Mouse (Mus musculus): ENCODE data around the gene Adam8.

Adam8 gene

DNA sequence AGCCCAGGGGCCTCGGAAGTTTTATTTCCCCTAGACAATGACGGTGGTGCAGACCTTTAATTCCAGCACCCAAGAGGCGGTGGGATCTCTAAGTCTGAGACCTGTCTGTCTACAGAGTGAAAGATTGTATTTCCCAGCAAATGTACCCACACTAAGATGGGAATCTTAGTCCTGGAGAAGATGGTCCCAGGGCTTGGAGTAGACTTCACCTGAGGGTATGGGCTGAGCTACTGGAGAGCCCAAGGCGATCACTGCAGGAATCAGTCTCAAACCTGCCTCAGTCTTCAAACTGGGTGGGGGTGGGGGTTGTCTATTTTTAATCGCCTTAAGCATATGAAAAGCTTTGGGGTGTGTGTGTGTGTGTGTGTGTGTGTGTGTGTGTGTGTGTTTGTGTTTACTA, 46.3 kb downstream of the Adam8 start:
- DNase-seq (ENCODE audit: low spot score in 2 of 2) = no peak

DNA sequence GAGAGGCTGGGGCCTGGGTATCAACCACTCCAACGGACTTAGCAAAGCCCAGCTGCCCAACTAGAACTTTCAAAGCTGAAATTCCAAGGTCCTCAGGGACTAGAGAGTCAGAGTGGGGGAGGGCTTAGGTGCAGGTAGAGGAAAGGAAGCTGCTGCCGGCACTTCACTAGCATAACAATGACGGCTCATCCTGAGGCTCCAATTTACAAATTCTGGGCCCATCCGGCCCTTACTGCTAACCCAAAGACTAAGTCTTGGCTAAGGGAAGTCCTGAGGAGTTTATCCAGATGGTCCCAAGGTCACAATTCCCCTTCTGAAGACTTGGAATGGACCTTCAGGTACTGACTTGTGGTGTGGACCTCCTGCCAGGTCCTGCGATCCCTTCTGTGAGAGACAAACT, 46.8 kb downstream of the Adam8 start:
- no peak for DNase-seq (ENCODE audit: low spot score in 2 of 2)

DNA sequence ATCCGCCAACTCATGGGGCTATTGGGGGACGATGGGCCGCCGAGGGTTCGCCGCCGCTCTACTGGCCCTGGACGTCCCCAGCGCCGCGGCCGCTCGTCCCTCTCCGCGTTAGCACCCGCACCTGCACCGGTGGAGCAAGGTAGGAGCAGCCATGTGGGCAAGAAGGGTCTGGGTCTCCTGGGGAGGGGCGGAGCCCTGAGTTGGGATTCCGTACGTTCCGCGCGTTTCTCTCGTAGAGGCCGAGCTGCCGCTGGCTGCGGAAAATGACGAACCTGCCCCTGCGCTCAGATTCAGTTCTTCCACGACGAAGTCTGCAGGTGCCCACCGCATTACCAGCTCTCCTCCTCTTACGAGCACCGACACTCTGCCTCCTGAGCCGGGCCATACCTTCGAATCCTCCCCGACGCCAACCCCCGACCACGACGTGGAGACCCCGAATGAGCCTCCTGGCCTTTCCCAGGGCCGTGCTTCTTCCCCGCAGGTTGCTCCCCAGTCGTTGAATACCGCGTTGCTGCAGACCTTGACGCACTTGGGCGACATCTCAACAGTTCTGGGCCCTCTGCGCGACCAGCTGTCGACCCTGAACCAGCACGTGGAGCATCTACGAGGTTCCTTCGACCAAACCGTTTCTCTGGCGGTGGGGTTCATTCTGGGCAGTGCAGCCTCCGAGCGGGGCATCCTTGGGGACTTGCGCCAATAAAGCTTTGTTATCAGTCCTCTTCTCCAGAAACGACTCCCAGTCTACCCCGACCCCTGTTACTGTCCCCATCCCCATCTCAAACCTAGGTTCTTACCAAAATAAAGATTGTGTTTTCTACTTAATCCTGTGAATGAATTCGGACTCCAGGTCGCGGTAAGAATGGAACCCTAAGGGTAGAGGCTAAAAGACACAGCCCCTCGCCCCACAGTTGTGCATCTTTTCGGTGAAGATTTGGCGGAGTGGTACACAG, 47.8 kb downstream of the Adam8 start:
- DNase-seq (ENCODE audit: low spot score in 2 of 2) = no peak

DNA sequence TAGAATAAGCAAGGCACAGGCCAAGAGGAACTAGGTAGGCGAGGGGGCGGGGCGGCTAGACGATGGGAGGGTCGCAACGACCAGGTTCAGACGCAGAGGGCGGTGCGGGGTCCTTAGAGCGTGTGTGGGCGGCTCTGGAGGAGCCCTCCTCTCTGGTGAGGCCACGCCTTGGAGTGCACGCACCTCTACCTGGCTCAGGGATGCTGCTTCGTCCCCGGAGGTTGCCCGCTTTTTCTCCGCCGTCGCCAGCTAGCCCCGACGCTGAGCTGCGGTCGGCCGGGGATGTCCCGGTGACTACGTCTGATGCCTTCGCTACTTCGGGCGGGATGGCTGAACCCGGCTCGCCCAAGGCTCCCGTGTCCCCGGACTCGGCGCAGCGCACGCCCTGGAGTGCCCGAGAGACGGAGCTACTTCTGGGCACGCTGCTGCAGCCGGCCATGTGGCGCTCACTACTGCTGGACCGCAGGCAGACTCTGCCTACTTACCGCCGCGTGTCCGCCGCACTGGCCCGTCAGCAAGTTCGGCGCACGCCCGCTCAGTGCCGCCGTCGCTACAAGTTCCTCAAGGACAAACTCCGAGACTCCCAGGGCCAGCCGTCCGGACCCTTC, 48.6 kb downstream of the Adam8 start, which contains the start of gene Utf1:
TSS of gene Utf1 (plus strand) at position 116 of the 608 bp plus-strand sequence.
- DNase-seq (ENCODE audit: low spot score in 2 of 2) = no peak

DNA sequence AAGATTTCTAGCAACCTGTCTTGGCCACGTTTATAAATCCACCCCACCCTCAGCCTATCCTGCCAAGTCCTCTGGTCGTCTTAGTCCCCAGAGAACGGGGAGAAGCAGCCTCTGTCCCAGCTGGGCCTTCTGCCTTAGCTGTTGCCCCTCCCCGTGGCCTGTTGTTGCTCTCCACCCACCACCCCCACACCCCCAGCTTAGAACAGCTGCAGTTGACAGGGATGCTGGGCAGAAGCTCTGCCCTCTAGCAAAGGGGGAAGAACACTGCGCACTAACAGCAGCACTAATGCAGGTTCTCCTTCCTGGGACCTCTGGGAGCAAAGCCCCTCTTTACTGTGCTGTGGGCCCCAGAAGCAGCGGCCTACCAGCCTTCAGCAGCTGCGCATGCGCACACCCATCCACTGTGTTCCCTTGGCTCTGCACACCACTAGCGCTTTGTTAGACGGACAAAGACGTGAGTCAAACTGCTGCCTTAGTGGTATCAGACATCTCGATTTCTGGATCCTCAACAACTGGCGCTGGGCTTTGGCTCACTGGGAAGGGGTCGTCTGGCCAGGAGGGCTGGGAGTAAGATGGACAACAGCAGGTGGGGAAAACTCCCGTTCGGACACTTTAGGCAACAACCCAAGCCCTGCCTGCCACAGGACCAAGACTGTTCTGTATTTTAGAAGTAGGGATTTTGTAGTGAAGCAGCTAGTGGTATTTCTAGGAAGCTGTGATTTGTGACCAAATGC, 51.7 kb downstream of the Adam8 start:
- DNase-seq (ENCODE audit: low spot score in 2 of 2) = no peak

DNA sequence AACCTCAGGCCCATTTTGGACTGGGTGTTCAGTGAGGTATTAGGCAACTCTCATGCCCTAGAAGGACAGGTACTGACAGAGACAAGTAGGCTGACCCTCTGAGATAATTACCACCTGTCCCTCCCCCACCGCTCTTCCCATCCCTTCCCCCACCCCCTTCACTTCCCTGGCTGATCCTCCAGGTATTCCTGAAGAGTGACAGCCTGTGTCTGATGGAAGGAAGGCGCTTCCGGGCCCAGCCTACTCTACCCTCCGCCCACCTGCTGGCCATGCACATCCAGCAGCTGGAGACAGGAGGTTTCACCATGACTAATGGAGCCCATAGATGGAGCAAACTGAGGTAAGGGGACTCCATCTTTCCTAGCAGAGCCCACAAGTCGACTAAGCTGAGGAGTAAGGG, 54.6 kb downstream of the Adam8 start:
- no peak for DNase-seq (ENCODE audit: low spot score in 2 of 2)

DNA sequence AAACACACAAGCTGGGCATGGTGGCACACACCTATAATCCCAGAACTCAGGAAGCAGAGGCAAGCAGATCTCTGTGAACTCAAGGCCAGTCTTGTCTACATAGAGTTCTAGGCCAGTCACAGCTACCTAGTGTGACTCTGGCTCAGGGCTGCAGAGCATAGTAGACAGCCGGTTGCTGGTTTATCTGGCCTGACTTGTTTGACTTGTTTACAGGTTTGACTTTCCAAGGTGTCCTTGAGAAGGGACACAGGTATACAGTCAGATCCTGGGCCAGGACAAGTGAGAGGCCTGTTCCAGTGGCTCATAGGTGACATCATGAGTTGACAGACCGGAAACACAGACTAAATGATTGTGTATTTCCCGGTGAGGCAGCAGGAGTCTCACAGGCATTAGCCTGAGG, 55.2 kb downstream of the Adam8 start:
- no peak for DNase-seq (ENCODE audit: low spot score in 2 of 2)

DNA sequence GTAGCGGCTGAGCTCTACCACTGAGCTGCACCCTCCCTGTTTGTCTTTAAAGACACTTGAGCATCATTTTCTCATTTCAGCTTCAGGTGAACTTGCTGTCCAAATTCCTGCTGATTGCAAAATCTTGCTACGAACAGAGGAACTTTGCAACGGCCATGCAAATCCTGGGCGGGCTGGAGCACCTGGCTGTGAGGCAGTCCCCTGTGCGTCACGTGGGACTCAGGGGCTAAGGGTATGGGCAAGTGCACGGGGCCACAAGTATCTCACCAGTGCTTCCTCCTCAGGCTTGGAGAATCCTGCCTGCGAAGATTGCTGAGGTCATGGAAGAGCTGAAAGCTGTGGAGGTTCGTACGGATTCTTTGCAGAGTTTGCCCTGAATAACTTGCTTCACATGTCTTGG, 55.7 kb downstream of the Adam8 start:
- DNase-seq (ENCODE audit: low spot score in 2 of 2) = no peak

DNA sequence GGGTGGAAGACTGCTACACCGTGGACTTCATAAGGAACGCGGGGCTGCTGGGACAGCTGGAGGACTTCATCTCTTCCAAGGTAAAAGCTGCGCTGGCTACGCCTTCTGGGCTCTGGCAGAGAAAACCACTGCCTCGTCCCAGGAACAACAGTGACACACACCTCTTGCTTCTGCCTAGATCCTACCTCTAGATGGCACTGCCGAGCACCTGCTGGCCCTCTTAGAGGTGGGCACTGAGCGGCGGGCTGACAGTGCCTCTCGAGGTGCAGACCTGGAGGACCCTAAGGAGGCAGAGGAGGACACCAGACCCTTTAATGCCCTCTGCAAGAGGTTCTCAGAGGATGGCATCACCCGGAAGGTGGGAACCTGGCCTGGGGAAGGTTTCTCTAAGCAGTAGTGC, 61.6 kb downstream of the Adam8 start:
- DNase-seq (ENCODE audit: low spot score in 2 of 2) = no peak
